12 mouse cellular contexts compared by ENCODE assay signal in the genomic region with DNA sequence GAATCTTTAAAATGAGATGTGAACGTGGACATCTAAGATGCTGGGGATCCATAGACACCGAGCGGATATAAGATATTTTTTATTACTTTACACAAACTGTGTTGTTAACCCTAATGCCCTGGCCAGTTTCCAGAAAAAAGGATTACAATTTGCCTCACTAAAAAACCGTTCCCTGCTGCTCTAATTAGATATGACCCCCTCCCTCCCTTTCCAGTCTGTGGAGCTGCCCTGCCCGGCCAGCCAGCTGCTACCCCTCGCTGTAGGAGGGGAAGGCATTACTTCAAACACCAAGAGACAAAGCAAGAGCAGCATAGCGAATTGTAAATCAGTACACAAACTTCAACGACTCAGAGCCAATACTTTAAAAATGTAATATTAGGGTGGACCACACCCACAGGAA. TPM values are rescaled to one million over a fixed set of nuclear protein-coding genes. Genes with fewer than 3 reads are reported as not detected.
DNase-seq lines count a peak whose midpoint lies in the region; ATAC-seq lines count a peak whose summit lies in the region.
"Had no signal": no experiment of that assay in that cellular context is flagged by ENCODE, and none has a peak within 500 bp of the region (broad histone marks: within the 10 kb centered on the region; RNA-seq: fewer than 3 reads in every experiment).

No protein-coding gene starts in this region.

- peak; percentile 71 for DNase-seq in left cerebral cortex, postnatal 4 days
- DNase-seq in left cerebral cortex, postnatal 14 days (ENCODE audit: low spot score in 2 of 2), result no peak
- peak; percentile 52 for DNase-seq in embryo, embryonic 11 days
- no peak for DNase-seq in liver
- no peak for DNase-seq in cerebellum, adult 18-20 months
- no peak for DNase-seq in urinary bladder, adult 2 months (ENCODE audit: low spot score)
- DNase-seq: adrenal gland, postnatal 25 days; kidney, adult 18-20 months had no signal

- no peaks in the 10 kb centered on the region for H3K27me3 ChIP-seq in forebrain, embryonic 15.5 days
- H3K27me3 ChIP-seq in midbrain, embryonic 12.5 days, result no peaks in the 10 kb centered on the region
- H3K27me3 ChIP-seq: limb, embryonic 15.5 days had no signal

- peak overlapping the region; percentile 56 for H3K27ac ChIP-seq in forebrain, embryonic 15.5 days (replicated peaks)
- H3K27ac ChIP-seq in midbrain, embryonic 12.5 days (replicated peaks), result peak overlapping the region; percentile 76
- H3K27ac ChIP-seq: limb, embryonic 15.5 days had no signal

- 5% methylated on average over 8 of the region's 8 CpGs for whole genome bisulfite sequencing in forebrain, embryonic 15.5 days
- 10% methylated on average over 8 of the region's 8 CpGs for WGBS in midbrain, embryonic 12.5 days

- ATAC-seq in forebrain, embryonic 15.5 days (replicated peaks), result 0 out of 2 replicates have a peak, but pooled peaks have one; percentile 51
- peak; percentile 72 for ATAC-seq in midbrain, embryonic 12.5 days (ENCODE audit: low FRiP score, low read depth)

- no peaks in the 10 kb centered on the region for H3K36me3 ChIP-seq in forebrain, embryonic 15.5 days
- no peaks in the 10 kb centered on the region for H3K36me3 ChIP-seq in midbrain, embryonic 12.5 days
- H3K36me3 ChIP-seq: G1E; limb, embryonic 15.5 days had no signal

- H3K9me3 ChIP-seq in forebrain, embryonic 15.5 days, result no peaks in the 10 kb centered on the region
- H3K9me3 ChIP-seq in midbrain, embryonic 12.5 days, result no peaks in the 10 kb centered on the region
- H3K9me3 ChIP-seq: limb, embryonic 15.5 days had no signal

- no peak overlapping the region; the same call in 1 of the 2 replicates for H3K4me2 ChIP-seq in forebrain, embryonic 15.5 days (replicated peaks)
- peak overlapping the region; percentile 19; the same call in 1 of the 2 replicates for H3K4me2 ChIP-seq in midbrain, embryonic 12.5 days (replicated peaks)
- H3K4me2 ChIP-seq: limb, embryonic 15.5 days had no signal

- no peak overlapping the region for H3K4me3 ChIP-seq in forebrain, embryonic 15.5 days
- H3K4me3 ChIP-seq in midbrain, embryonic 12.5 days, result no peak overlapping the region
- H3K4me3 ChIP-seq: limb, embryonic 15.5 days had no signal

- H3K9ac ChIP-seq in forebrain, embryonic 15.5 days (replicated peaks), result no peak overlapping the region
- no peak overlapping the region for H3K9ac ChIP-seq in midbrain, embryonic 12.5 days (replicated peaks)
- H3K9ac ChIP-seq: limb, embryonic 15.5 days had no signal

- peaks cover 52% of the 10 kb centered on the region for H3K4me1 ChIP-seq in forebrain, embryonic 15.5 days
- H3K4me1 ChIP-seq in midbrain, embryonic 12.5 days, result peaks cover 56% of the 10 kb centered on the region
- H3K4me1 ChIP-seq: limb, embryonic 15.5 days had no signal

- intact Hi-C loops in left cerebral cortex, postnatal 4 days (cut with DNase I), result no loop called here
- intact Hi-C loops in left cerebral cortex, postnatal 14 days (cut with DNase I), result no loop called here

RNA-seq across cellular contexts. Expression of a gene that starts 58.9 kb away (rescaled TPM):
- total RNA-seq in left cerebral cortex, postnatal 4 days (2021), result 10 to 100 TPM; 47.5 to 50.3 TPM
- 10 to 100 TPM; 17.6 to 22.8 TPM for total RNA-seq in left cerebral cortex, postnatal 14 days (2021)
- 142 and 151 TPM in 2 replicates for polyA plus RNA-seq in forebrain, embryonic 15.5 days (2015; fragmentation: Nextera tagmentation; extraction: Ambion mirVana)
- polyA plus RNA-seq in midbrain, embryonic 12.5 days (2016; fragmentation: Nextera tagmentation; extraction: Ambion mirVana), result 352 and 366 TPM in 2 replicates
- polyA plus RNA-seq in urinary bladder, adult 2 months (2012; rRNA removed), result 32.0 and 41.7 TPM in 2 replicates
- polyA plus RNA-seq: G1E had no signal

Comparison
In these comparisons a context has a peak if more than half of its experiments do, and no peak if none do; other contexts are left out.
1. DNase-seq: peak in left cerebral cortex, postnatal 4 days (single experiment) and embryo, embryonic 11 days (single experiment); none in left cerebral cortex, postnatal 14 days (0 of 2), liver (single experiment), cerebellum, adult 18-20 months (0 of 2) and urinary bladder, adult 2 months (single experiment).